Mouse (Mus musculus) lung, embryonic 14.5 days (tissue): ENCODE results near the gene Slc2a13. TPM values are rescaled to one million over a fixed set of nuclear protein-coding genes. Genes with fewer than 3 reads are reported as not detected.

Experiments
- ATAC-seq: fragments of 200-750 bp; cut with Nextera tagmentation; 2 replicates; pipeline ENCODE4 v1.8.0; 2017; ENCODE audit warnings: mild to moderate bottlenecking, moderate TSS enrichment, moderate library complexity; ENCODE audit not compliant: insufficient read depth
- DNase-seq: peaks from one replicate; pipeline ENCODE4 v3.0.0-alpha.2; 2015
- H3K27ac ChIP-seq: fragments of 300-500 bp; sonication (generic); 2 replicates; pipeline ENCODE4 v1.5.1; 2014; ENCODE audit warnings: low read depth, mild to moderate bottlenecking, moderate library complexity
- H3K27me3 ChIP-seq: fragments of 300-500 bp; sonication (generic); 2 replicates; pipeline ENCODE4 v1.6.1; 2014; ENCODE audit warnings: low read length, control low read depth; ENCODE audit not compliant: insufficient read depth
- H3K36me3 ChIP-seq: fragments of 300-500 bp; sonication (generic); 2 replicates; pipeline ENCODE4 v1.6.1; 2014; ENCODE audit warnings: control low read depth; ENCODE audit not compliant: insufficient read depth
- H3K4me1 ChIP-seq: fragments of 300-500 bp; sonication (generic); 2 replicates; pipeline ENCODE4 v1.6.1; 2014; ENCODE audit warnings: antibody characterized with exemption, control low read depth; ENCODE audit not compliant: insufficient read depth
- H3K4me2 ChIP-seq: fragments of 300-500 bp; sonication (generic); 2 replicates; pipeline ENCODE4 v1.6.1; 2014; ENCODE audit warnings: mild to moderate bottlenecking
- H3K4me3 ChIP-seq: fragments of 300-500 bp; sonication (generic); 2 replicates; pipeline ENCODE4 v1.5.1; 2014; ENCODE audit warnings: low read depth, low read length
- H3K9ac ChIP-seq: fragments of 300-500 bp; sonication (generic); 2 replicates; pipeline ENCODE4 v1.6.1; 2014
- H3K9me3 ChIP-seq: fragments of 300-500 bp; sonication (generic); 2 replicates; pipeline ENCODE4 v1.6.1; 2016; ENCODE audit warnings: low read depth, low read length, control low read depth
- CTCF ChIP-seq: IDR thresholded peaks from 2 replicates; pipeline ENCODE4 v1.5.1; 2016; ENCODE audit warnings: antibody characterized with exemption, low read depth
- whole genome bisulfite sequencing: fragments of 180-500 bp; shearing (Covaris S2); extraction: QIAGEN DNeasy Blood & Tissue Kit; methylation state at CpG from one replicate; pipeline ENCODE4 v1.1.7; 2014; 5-methylcytosine and 5-hydroxymethylcytosine counted together
- polyA plus RNA-seq: library from polyadenylated mRNA; unstranded; fragments of >200 nt; fragmentation: Nextera tagmentation; extraction: Ambion mirVana; gene quantifications from 2 replicates; pipeline ENCODE4 v1.2.1, GENCODE M21; 2014

The Slc2a13 gene
- polyA plus RNA-seq, 1 experiment from 2014 or later = 1.5 TPM

DNA sequence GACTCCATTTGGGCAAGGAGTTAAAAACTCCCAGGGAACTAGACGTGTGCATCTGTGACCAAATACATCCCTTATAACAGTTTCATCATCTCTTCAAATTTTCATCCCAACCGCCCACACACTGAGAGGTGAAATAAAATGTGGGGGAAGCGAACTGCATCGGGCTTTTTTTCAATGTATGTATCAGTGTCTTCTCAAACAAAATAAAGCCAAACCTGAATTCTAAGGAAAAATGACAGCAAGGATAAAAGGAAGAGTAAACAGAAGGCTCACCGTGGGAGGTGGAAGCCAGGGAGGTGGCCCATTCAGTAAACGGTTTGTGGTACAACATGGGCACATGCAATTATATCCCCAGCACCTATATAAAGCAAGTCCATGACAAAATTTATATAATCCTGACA lies 17.7 kb downstream of the Slc2a13 start:
- H3K4me3 ChIP-seq = no peak overlapping the region
- no peaks in the 10 kb centered on the region for H3K27me3 ChIP-seq
- H3K4me2 ChIP-seq = no peak overlapping the region
- no peak for DNase-seq
- no peak overlapping the region for H3K9ac ChIP-seq
- H3K27ac ChIP-seq = no peak overlapping the region
- no peaks in the 10 kb centered on the region for H3K36me3 ChIP-seq
- no peak for TF ChIP-seq CTCF
- H3K9me3 ChIP-seq = no peaks in the 10 kb centered on the region
- no peak for ATAC-seq
- no peaks in the 10 kb centered on the region for H3K4me1 ChIP-seq
- 79% methylated on average over 6 of the region's 6 CpGs for WGBS

- Histone ChIP-seq H3K27ac (no peak overlapping the region), H3K36me3 (no peaks in the 10 kb centered on the region), H3K27me3 (no peaks in the 10 kb centered on the region), H3K9ac (no peak overlapping the region), H3K9me3 (no peaks in the 10 kb centered on the region), H3K4me1 (no peaks in the 10 kb centered on the region), H3K4me3 (no peak overlapping the region), H3K4me2 (no peak overlapping the region)
- 65% methylated on average over 12 of the region's 12 CpGs for WGBS
- TF ChIP-seq CTCF = no peak
- ATAC-seq (no peak), DNase-seq (no peak)
These were observed 24.3 kb downstream of the Slc2a13 start for GRCm38 (mm10) chr15:91548586-91549268.

- Histone ChIP-seq H3K4me3 (no peak overlapping the region), H3K4me2 (no peak overlapping the region), H3K27ac (no peak overlapping the region), H3K9me3 (no peaks in the 10 kb centered on the region), H3K9ac (no peak overlapping the region), H3K27me3 (no peaks in the 10 kb centered on the region), H3K4me1 (no peaks in the 10 kb centered on the region), H3K36me3 (no peaks in the 10 kb centered on the region)
- no peak for TF ChIP-seq CTCF
- 79% methylated on average over 4 of the region's 4 CpGs for WGBS
- ATAC-seq = no peak
- no peak for DNase-seq
These were observed 28.5 kb downstream of the Slc2a13 start for GRCm38 (mm10) chr15:91544586-91544985.

DNA sequence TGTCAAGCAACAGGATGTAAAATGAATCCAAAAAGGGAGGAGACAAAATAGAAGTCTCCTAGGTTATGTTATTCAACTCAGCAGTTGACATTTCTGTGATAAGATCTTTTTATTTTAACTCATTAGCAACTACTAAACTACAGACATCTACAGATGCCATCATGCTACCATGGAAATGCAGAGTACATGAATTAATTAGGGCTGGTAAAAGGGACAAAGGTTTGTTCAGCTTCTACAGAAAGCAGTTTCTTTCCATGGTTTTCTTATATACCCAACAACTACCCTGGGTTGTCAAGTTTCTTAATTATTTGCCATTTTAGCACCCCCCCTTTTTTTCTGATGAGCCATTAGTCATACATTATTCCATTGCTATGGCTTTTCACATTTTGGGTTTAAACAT lies 34.6 kb downstream of the Slc2a13 start:
- no peak for DNase-seq
- no peaks in the 10 kb centered on the region for H3K27me3 ChIP-seq
- ATAC-seq = no peak
- TF ChIP-seq CTCF = no peak
- H3K4me2 ChIP-seq = no peak overlapping the region
- no peaks in the 10 kb centered on the region for H3K36me3 ChIP-seq
- no peaks in the 10 kb centered on the region for H3K9me3 ChIP-seq
- no peak overlapping the region for H3K4me3 ChIP-seq
- H3K9ac ChIP-seq = no peak overlapping the region
- H3K4me1 ChIP-seq = no peaks in the 10 kb centered on the region
- H3K27ac ChIP-seq = no peak overlapping the region

GRCm38 (mm10) chr15:91526876-91527275 lies 46.2 kb downstream of the Slc2a13 start:
- Histone ChIP-seq H3K9me3 (no peaks in the 10 kb centered on the region), H3K36me3 (no peaks in the 10 kb centered on the region), H3K4me2 (no peak overlapping the region), H3K27ac (no peak overlapping the region), H3K27me3 (no peaks in the 10 kb centered on the region), H3K4me1 (no peaks in the 10 kb centered on the region), H3K4me3 (no peak overlapping the region), H3K9ac (no peak overlapping the region)
- ATAC-seq (no peak), DNase-seq (no peak)
- WGBS = 74% methylated on average over 2 of the region's 2 CpGs
- no peak for TF ChIP-seq CTCF

- no peaks in the 10 kb centered on the region for H3K36me3 ChIP-seq
- H3K27me3 ChIP-seq = no peaks in the 10 kb centered on the region
- WGBS = 83% methylated on average over 3 of the region's 3 CpGs
- H3K4me1 ChIP-seq = no peaks in the 10 kb centered on the region
- DNase-seq (no peak), ATAC-seq (no peak)
- H3K4me2 ChIP-seq = no peak overlapping the region
- no peak overlapping the region for H3K27ac ChIP-seq
- H3K9ac ChIP-seq = no peak overlapping the region
- no peaks in the 10 kb centered on the region for H3K9me3 ChIP-seq
- TF ChIP-seq CTCF = no peak
- H3K4me3 ChIP-seq = no peak overlapping the region
These were observed 46.9 kb downstream of the Slc2a13 start for GRCm38 (mm10) chr15:91526166-91526565.

- Histone ChIP-seq H3K9ac (no peak overlapping the region), H3K9me3 (no peaks in the 10 kb centered on the region), H3K36me3 (no peaks in the 10 kb centered on the region), H3K4me1 (no peaks in the 10 kb centered on the region), H3K27ac (no peak overlapping the region), H3K4me2 (no peak overlapping the region), H3K4me3 (no peak overlapping the region), H3K27me3 (no peaks in the 10 kb centered on the region)
- no peak for ATAC-seq
- no peak for DNase-seq
- WGBS = 70% methylated on average over 10 of the region's 10 CpGs
- TF ChIP-seq CTCF = no peak
These were observed 48.6 kb downstream of the Slc2a13 start for GRCm38 (mm10) chr15:91524451-91524850.
